Mouse (Mus musculus): ENCODE data around the gene Naaladl2.
"Not testable (repeated sequence)": the region's sequence is repeated elsewhere in the genome, so short reads cannot be mapped to it uniquely, and the experiment has no call there.

Naaladl2 gene

GRCm38 (mm10) chr3:25143555-25144311, at the start of gene Naaladl2:
Gene Naaladl2, minus strand, starts transcription at chr3:25144261.
- DNase-seq, result no peak

- DNase-seq, result no peak
Measured at GRCm38 (mm10) chr3:25151721-25152120, 7.7 kb upstream of the Naaladl2 start.

- DNase-seq, result no peak
Measured at GRCm38 (mm10) chr3:25147271-25147670, 3.2 kb upstream of the Naaladl2 start.

GRCm38 (mm10) chr3:25144961-25145697, 1.1 kb upstream of the Naaladl2 start:
- no peak for DNase-seq

- DNase-seq, result no peak
Measured at GRCm38 (mm10) chr3:25143111-25143510, 950 bp downstream of the Naaladl2 start.

GRCm38 (mm10) chr3:25131848-25132247, 12.2 kb downstream of the Naaladl2 start:
- DNase-seq, result no peak

GRCm38 (mm10) chr3:25127864-25128263, 16.2 kb downstream of the Naaladl2 start:
- DNase-seq, result no peak

- DNase-seq, result no peak
Measured at GRCm38 (mm10) chr3:25124919-25125846, 18.9 kb downstream of the Naaladl2 start.

GRCm38 (mm10) chr3:25113107-25113506, 31.0 kb downstream of the Naaladl2 start:
- DNase-seq, result no peak

- DNase-seq, result no peak
Measured at GRCm38 (mm10) chr3:25108997-25109396, 35.1 kb downstream of the Naaladl2 start.

GRCm38 (mm10) chr3:25092986-25093385, 51.1 kb downstream of the Naaladl2 start:
- DNase-seq, result no peak

- DNase-seq, result no peak
Measured at GRCm38 (mm10) chr3:25075785-25076184, 68.3 kb downstream of the Naaladl2 start.

GRCm38 (mm10) chr3:25074266-25074665, 69.8 kb downstream of the Naaladl2 start:
- DNase-seq, result no peak

GRCm38 (mm10) chr3:25073821-25074220, 70.2 kb downstream of the Naaladl2 start:
- no peak for DNase-seq

GRCm38 (mm10) chr3:25063217-25063616, 80.8 kb downstream of the Naaladl2 start:
- DNase-seq, result no peak

- no peak for DNase-seq
Measured at GRCm38 (mm10) chr3:25052975-25053374, 91.1 kb downstream of the Naaladl2 start.

GRCm38 (mm10) chr3:25019972-25020371, 124.1 kb downstream of the Naaladl2 start:
- no peak for DNase-seq

- no peak for DNase-seq
Measured at GRCm38 (mm10) chr3:25010751-25011150, 133.3 kb downstream of the Naaladl2 start.

GRCm38 (mm10) chr3:25006802-25007201, 137.3 kb downstream of the Naaladl2 start:
- not testable (repeated sequence) for DNase-seq

- no peak for DNase-seq
Measured at GRCm38 (mm10) chr3:24992577-24992976, 151.5 kb downstream of the Naaladl2 start.

GRCm38 (mm10) chr3:24992078-24992477, 152.0 kb downstream of the Naaladl2 start:
- no peak for DNase-seq

- no peak for DNase-seq
Measured at GRCm38 (mm10) chr3:24982111-24982510, 161.9 kb downstream of the Naaladl2 start.

GRCm38 (mm10) chr3:24942170-24942569, 201.9 kb downstream of the Naaladl2 start:
- DNase-seq, result no peak

Measured in thymus, postnatal 25 days (tissue).